Comparison of ENCODE assay signal across 8 mouse cellular contexts in genomic region chr19:3946715-3947114, GRCm38 (mm10). TPM values are rescaled to one million over a fixed set of nuclear protein-coding genes. Genes with fewer than 3 reads are reported as not detected.
DNase-seq lines count a peak whose midpoint lies in the region; ATAC-seq and TF ChIP-seq lines count a peak whose summit lies in the region.

No protein-coding gene starts in this region.

- peak; percentile 67 for DNase-seq in CH12.LX (ENCODE audit: extremely low read depth)
- DNase-seq in T-cell, adult 2 months (ENCODE audit: low spot score), result peak; percentile 59
- DNase-seq in embryo, embryonic 11 days, result peak; percentile 77
- peak; percentile 84 to 90 for DNase-seq in kidney, postnatal 36 days
- DNase-seq in lung, postnatal 14 days, result peak; percentile 80
- peak; percentile 89 for DNase-seq in retina, embryonic 14.5 days (ENCODE audit: low spot score)
- peak; percentile 80 for DNase-seq in yolk sac, embryonic 10.5 days (ENCODE audit: low spot score)

- H3K4me2 ChIP-seq in CH12.LX (ENCODE audit: insufficient read depth, low read depth, poor library complexity, severe bottlenecking), result no peak overlapping the region
- H3K4me2 ChIP-seq in heart, embryonic 13.5 days, result no peak overlapping the region

- peak; percentile 87 to 88 for TF ChIP-seq CTCF in CH12.LX (conservative IDR thresholded peaks at IDR 0.05 in 1 of 2, IDR thresholded peaks at IDR 0.05 in 1 of 2; ENCODE audit: low read depth in 2 of 2, low read length in 2 of 2)

- ATAC-seq in heart, embryonic 13.5 days (ENCODE audit: extremely low read depth, insufficient number of reproducible peaks, low FRiP score, low TSS enrichment), result no peak

- no peak overlapping the region for H3K4me3 ChIP-seq in CH12.LX (replicated peaks in 1 of 3; ENCODE audit: low read depth in 2 of 3, low read length in 2 of 3, poor library complexity in 1 of 3)
- no peak overlapping the region for H3K4me3 ChIP-seq in heart, embryonic 13.5 days

- no peak for TF ChIP-seq EP300 in CH12.LX (IDR thresholded peaks at IDR 0.05; ENCODE audit: low read length)

- dilution Hi-C loops in CH12.LX (cut with MboI; ENCODE audit: extremely low pct_ligation_motif_present, extremely low pct_unique_long_range_greater_than_20kb, low sequenced_read_pairs), result no loop called here

- 0 out of 2 replicates have a peak, but pooled peaks have one; percentile 27 for TF ChIP-seq POLR2A in CH12.LX (IDR thresholded peaks at IDR 0.05; ENCODE audit: low read depth, low read length)

- 17% methylated on average over 2 of the region's 2 CpGs for WGBS in heart, embryonic 13.5 days

- in situ Hi-C loops in CH12.LX (cut with MboI; ENCODE audit: low pct_ligation_motif_present, low pct_unique_long_range_greater_than_20kb, low sequenced_read_pairs), result no loop called here

- no peaks in the 10 kb centered on the region for H3K27me3 ChIP-seq in CH12.LX (replicated peaks)
- H3K27me3 ChIP-seq in heart, embryonic 13.5 days (replicated peaks), result peaks cover 25% of the 10 kb centered on the region

- peak; percentile 86 for TF ChIP-seq RAD21 in CH12.LX (IDR thresholded peaks at IDR 0.05; ENCODE audit: low read depth, low read length)

- H3K79me2 ChIP-seq in CH12.LX (replicated peaks; ENCODE audit: control insufficient read depth, extremely low read depth, insufficient read depth, poor library complexity, severe bottlenecking), result no peaks in the 10 kb centered on the region

- H3K4me1 ChIP-seq in CH12.LX (ENCODE audit: control insufficient read depth in 1 of 2, insufficient read depth in 2 of 2), result peaks cover 20 to 56% of the 10 kb centered on the region in 2 experiments
- peaks cover 12% of the 10 kb centered on the region for H3K4me1 ChIP-seq in heart, embryonic 13.5 days

- H3K36me3 ChIP-seq in CH12.LX (replicated peaks in 1 of 2; ENCODE audit: control insufficient read depth in 1 of 2, insufficient read depth in 1 of 2, low read length in 1 of 2), result peaks cover 50 to 82% of the 10 kb centered on the region in 2 experiments
- H3K36me3 ChIP-seq in heart, embryonic 13.5 days, result no peaks in the 10 kb centered on the region

- H3K9ac ChIP-seq in CH12.LX (ENCODE audit: insufficient read depth, low read depth), result no peak overlapping the region
- no peak overlapping the region for H3K9ac ChIP-seq in heart, embryonic 13.5 days

- no peaks in the 10 kb centered on the region for H3K9me3 ChIP-seq in CH12.LX (replicated peaks; ENCODE audit: low read length)
- 0 out of 2 replicates have a peak, but pooled peaks cover 3% of the 10 kb centered on the region for H3K9me3 ChIP-seq in heart, embryonic 13.5 days

- H3K27ac ChIP-seq in CH12.LX (ENCODE audit: insufficient read depth, low read depth), result no peak overlapping the region
- H3K27ac ChIP-seq in heart, embryonic 13.5 days (replicated peaks), result peak overlapping the region; percentile 54

TF ChIP-seq in CH12.LX, 34 proteins besides CTCF, POLR2A, EP300 and RAD21:
- TF ChIP-seq TBP (conservative IDR thresholded peaks at IDR 0.05; ENCODE audit: low read depth, low read length) (no peak), JUND (conservative IDR thresholded peaks at IDR 0.05; ENCODE audit: low read depth, low read length) (no peak), SMC3 (IDR thresholded peaks at IDR 0.05; ENCODE audit: low read depth, low read length) (peak; percentile 72), JUN (IDR thresholded peaks at IDR 0.05; ENCODE audit: insufficient read depth, low read depth, low read length) (no peak), MAZ (IDR thresholded peaks at IDR 0.05; ENCODE audit: low read depth, low read length) (no peak)

RNA-seq across cellular contexts. Expression of gene Unc93b1, which starts 11.7 kb away (rescaled TPM):
- total RNA-seq in CH12.LX (2012; rRNA removed) (77.9 and 84.7 TPM in 2 replicates), CH12.LX (2014; rRNA removed) (72.7 and 82.3 TPM in 2 replicates)
- polyA plus RNA-seq in CH12.LX (2012; ENCODE audit: insufficient read length, low read depth), result 105 and 117 TPM in 2 replicates
- 12.4 and 13.6 TPM in 2 replicates for polyA plus RNA-seq in heart, embryonic 13.5 days (2015; fragmentation: Nextera tagmentation; extraction: Ambion mirVana)

RNA-seq across cellular contexts. Expression of gene Aldh3b3, which starts 11.7 kb away (rescaled TPM):
- total RNA-seq in CH12.LX (2012; rRNA removed) (not detected in 2 replicates), CH12.LX (2014; rRNA removed) (not detected in 2 replicates)
- polyA plus RNA-seq in CH12.LX (2012; ENCODE audit: insufficient read length, low read depth), result not detected in 2 replicates
- polyA plus RNA-seq in heart, embryonic 13.5 days (2015; fragmentation: Nextera tagmentation; extraction: Ambion mirVana), result not detected in 2 replicates

RNA-seq across cellular contexts. Expression of gene Aldh3b1, which starts 17.1 kb away (rescaled TPM):
- 5.7 and 8.1 TPM in 2 replicates for total RNA-seq in CH12.LX (2012; rRNA removed)
- total RNA-seq in CH12.LX (2014; rRNA removed), result 3.7 and 5.9 TPM in 2 replicates
- 7.4 and 8.1 TPM in 2 replicates for polyA plus RNA-seq in CH12.LX (2012; ENCODE audit: insufficient read length, low read depth)
- 2.2 and 2.3 TPM in 2 replicates for polyA plus RNA-seq in heart, embryonic 13.5 days (2015; fragmentation: Nextera tagmentation; extraction: Ambion mirVana)

RNA-seq across cellular contexts. Expression of gene Aldh3b2, which starts 25.4 kb away (rescaled TPM):
- not detected in 2 replicates for total RNA-seq in CH12.LX (2012; rRNA removed)
- total RNA-seq in CH12.LX (2014; rRNA removed), result not detected in 2 replicates
- not detected in 2 replicates for polyA plus RNA-seq in CH12.LX (2012; ENCODE audit: insufficient read length, low read depth)
- 0.06 TPM in 1 of 2 replicates, not detected in the other for polyA plus RNA-seq in heart, embryonic 13.5 days (2015; fragmentation: Nextera tagmentation; extraction: Ambion mirVana)

RNA-seq across cellular contexts. Expression of gene Ndufs8, which starts 34.1 kb away (rescaled TPM):
- total RNA-seq in CH12.LX (2012; rRNA removed) (216 TPM in 2 replicates), CH12.LX (2014; rRNA removed) (196 and 248 TPM in 2 replicates)
- 182 and 195 TPM in 2 replicates for polyA plus RNA-seq in CH12.LX (2012; ENCODE audit: insufficient read length, low read depth)
- 361 and 400 TPM in 2 replicates for polyA plus RNA-seq in heart, embryonic 13.5 days (2015; fragmentation: Nextera tagmentation; extraction: Ambion mirVana)
